Mouse (Mus musculus) testis, postnatal 10 days (tissue): ENCODE measurements around the gene Ttpal.

Experiments used
- DNase-seq: peaks from one replicate; pipeline ENCODE4 v3.0.0; 2021; ENCODE audit warnings: low spot score

Ttpal gene

DNA sequence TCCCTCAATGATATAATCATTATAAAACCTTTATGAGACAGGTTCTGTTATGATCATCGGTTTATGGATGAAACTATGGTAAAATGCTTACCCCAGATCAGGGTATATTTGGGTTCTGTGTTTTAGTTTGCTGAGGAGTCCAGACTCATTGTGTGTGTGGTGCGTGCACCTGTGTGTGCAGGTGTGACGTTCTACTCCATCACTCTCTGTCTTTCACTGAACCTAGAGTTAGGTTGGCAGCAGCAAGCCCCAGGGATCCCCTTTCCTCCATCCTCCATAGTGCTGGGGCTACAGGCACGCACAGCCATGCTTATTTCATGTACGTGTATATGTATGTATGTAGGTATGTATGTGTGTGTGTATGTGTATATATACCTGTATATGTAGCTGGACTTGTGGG lies 60.0 kb downstream of the Ttpal start:
- no peak for DNase-seq

DNA sequence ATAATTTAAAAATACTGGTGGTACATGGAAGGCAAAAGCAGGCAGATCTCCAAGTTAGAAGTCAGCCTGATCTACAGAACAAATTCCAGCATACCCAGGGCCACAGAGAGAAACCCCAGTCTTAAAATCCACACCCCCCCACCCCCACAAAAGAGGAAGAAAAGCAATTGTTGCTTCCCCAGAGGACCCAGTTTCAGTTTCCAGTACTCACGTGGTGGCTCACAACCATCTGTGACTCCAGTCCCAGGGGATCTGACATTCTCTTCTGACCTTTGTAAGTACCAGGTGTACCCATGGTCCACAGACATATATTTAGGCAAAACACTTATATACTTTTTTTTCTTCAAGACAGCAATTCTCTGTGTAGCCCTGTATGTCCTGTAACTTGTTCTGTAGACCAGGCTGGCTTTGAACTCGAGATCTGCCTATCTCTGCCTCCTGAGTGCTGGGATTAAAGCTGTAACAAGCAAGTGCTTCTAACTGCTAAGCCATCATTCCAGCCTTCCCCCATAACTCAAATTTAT lies 60.6 kb downstream of the Ttpal start:
- DNase-seq, result no peak

DNA sequence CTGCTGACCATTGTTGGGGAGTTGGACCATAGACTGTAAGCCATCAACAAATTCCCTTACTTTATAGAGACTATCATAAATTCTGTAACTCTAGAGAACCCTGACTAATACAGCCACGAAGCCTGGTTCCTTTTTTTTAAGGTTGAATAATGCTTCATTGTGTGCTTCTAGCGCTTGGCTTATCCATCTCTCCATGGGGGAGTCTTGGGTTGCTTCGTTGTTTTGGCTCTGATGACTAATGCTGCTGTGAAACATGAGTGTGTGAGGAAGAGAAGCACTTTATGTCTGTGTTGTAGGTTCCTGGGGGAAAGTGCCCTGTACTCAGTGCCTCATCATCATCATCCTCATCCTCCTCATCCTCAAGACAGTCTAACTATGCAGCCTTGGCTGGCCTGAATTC lies 61.8 kb downstream of the Ttpal start:
- DNase-seq, result no peak

DNA sequence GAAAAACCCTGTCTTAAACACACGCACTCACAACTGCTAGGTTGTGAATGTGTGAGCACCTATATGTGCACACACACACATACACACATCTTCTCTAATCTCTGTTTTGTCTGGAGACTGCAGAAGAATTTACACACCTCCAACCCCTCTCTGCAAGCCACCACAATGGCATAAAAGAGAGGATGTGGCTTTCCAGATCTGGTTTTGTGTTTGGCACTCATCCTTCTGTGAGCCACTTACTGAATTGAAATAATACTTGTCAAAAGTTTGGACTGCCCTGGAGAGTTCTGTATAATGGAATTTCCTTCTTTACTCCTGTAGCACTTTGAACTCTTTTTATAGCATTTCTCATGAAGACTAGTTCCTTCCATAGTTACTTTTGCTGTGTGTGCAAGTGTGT lies 64.9 kb downstream of the Ttpal start:
- no peak for DNase-seq
